Mouse (Mus musculus): Measurements from ENCODE around the gene Olfr1361. TPM values are rescaled to one million over a fixed set of nuclear protein-coding genes. Genes with fewer than 3 reads are reported as not detected.

The Olfr1361 gene
- not detected for polyA plus RNA-seq (2017; shearing (Covaris generic))

GRCm38 (mm10) chr13:21663286-21663685, at the start of gene Olfr1361:
Olfr1361 (minus strand) TSS chr13:21663386.

GRCm38 (mm10) chr13:21697811-21698210, 34.6 kb upstream of the Olfr1361 start, which contains the start of gene Olfr1359:
Olfr1359 (plus strand) TSS chr13:21698111.

GRCm38 (mm10) chr13:21677305-21677704, 14.1 kb upstream of the Olfr1361 start, which contains the start of gene Olfr1360:
Olfr1360 (minus strand) TSS chr13:21677405.

GRCm38 (mm10) chr13:21642418-21642817, 20.8 kb downstream of the Olfr1361 start, which contains the start of gene Olfr11:
Olfr11 (minus strand) TSS chr13:21642518.

GRCm38 (mm10) chr13:21613922-21614321, 49.3 kb downstream of the Olfr1361 start, which contains the start of gene Olfr1362:
Olfr1362 (minus strand) TSS chr13:21614022.

Other genes starting within 250 kb of the Olfr1361 start
- gene Pgbd1, start 222.3 kb downstream of the Olfr1361 start, polyA plus RNA-seq (2017; shearing (Covaris generic)) = 0.72 TPM
- gene Zscan26, start 209.7 kb downstream of the Olfr1361 start, polyA plus RNA-seq (2017; shearing (Covaris generic)) = 10.4 TPM
- not detected for gene Nkapl, start 194.9 kb downstream of the Olfr1361 start, polyA plus RNA-seq (2017; shearing (Covaris generic))
- not detected for gene Zkscan4, start 184.5 kb downstream of the Olfr1361 start, polyA plus RNA-seq (2017; shearing (Covaris generic))
- gene Gm10065, start 183.9 kb downstream of the Olfr1361 start, polyA plus RNA-seq (2017; shearing (Covaris generic)) = not detected
- not detected for gene AK157302, start 168.2 kb downstream of the Olfr1361 start, polyA plus RNA-seq (2017; shearing (Covaris generic))
- 14.1 TPM for gene Gm11273, start 162.0 kb downstream of the Olfr1361 start, polyA plus RNA-seq (2017; shearing (Covaris generic))
- 9.4 TPM for gene Zkscan8, start 132.3 kb downstream of the Olfr1361 start, polyA plus RNA-seq (2017; shearing (Covaris generic))
- not detected for gene Olfr1366, start 120.6 kb downstream of the Olfr1361 start, polyA plus RNA-seq (2017; shearing (Covaris generic))
- not detected for gene Olfr1535, start 103.5 kb downstream of the Olfr1361 start, polyA plus RNA-seq (2017; shearing (Covaris generic))
- gene Olfr1364, start 81.6 kb downstream of the Olfr1361 start, polyA plus RNA-seq (2017; shearing (Covaris generic)) = not detected
- not detected for gene Olfr1362, start 49.4 kb downstream of the Olfr1361 start, polyA plus RNA-seq (2017; shearing (Covaris generic))
- not detected for gene Olfr11, start 20.9 kb downstream of the Olfr1361 start, polyA plus RNA-seq (2017; shearing (Covaris generic))
- not detected for gene Olfr1360, start 14.0 kb upstream of the Olfr1361 start, polyA plus RNA-seq (2017; shearing (Covaris generic))
- gene Olfr1359, start 34.7 kb upstream of the Olfr1361 start, polyA plus RNA-seq (2017; shearing (Covaris generic)) = not detected
- gene Hist1h2bl, start 52.8 kb upstream of the Olfr1361 start, polyA plus RNA-seq (2017; shearing (Covaris generic)) = not detected
- gene Hist1h2ai, start 53.0 kb upstream of the Olfr1361 start, polyA plus RNA-seq (2017; shearing (Covaris generic)) = not detected
- not detected for gene Hist1h3h, start 54.3 kb upstream of the Olfr1361 start, polyA plus RNA-seq (2017; shearing (Covaris generic))
- gene Hist1h2bm, start 58.7 kb upstream of the Olfr1361 start, polyA plus RNA-seq (2017; shearing (Covaris generic)) = 0.72 TPM
- 0.42 TPM for gene Hist1h4j, start 71.7 kb upstream of the Olfr1361 start, polyA plus RNA-seq (2017; shearing (Covaris generic))
- gene Hist1h4k, start 87.1 kb upstream of the Olfr1361 start, polyA plus RNA-seq (2017; shearing (Covaris generic)) = 15.6 TPM
- gene Hist1h2ak, start 90.4 kb upstream of the Olfr1361 start, polyA plus RNA-seq (2017; shearing (Covaris generic)) = 2.0 TPM
- 2.6 TPM for gene Hist1h2bn, start 90.7 kb upstream of the Olfr1361 start, polyA plus RNA-seq (2017; shearing (Covaris generic))
- 10.2 TPM for gene Hist1h1b, start 117.2 kb upstream of the Olfr1361 start, polyA plus RNA-seq (2017; shearing (Covaris generic))
- gene Hist1h3i, start 120.0 kb upstream of the Olfr1361 start, polyA plus RNA-seq (2017; shearing (Covaris generic)) = not detected
- gene Hist1h2an, start 123.8 kb upstream of the Olfr1361 start, polyA plus RNA-seq (2017; shearing (Covaris generic)) = not detected
- gene Hist1h2bp, start 124.1 kb upstream of the Olfr1361 start, polyA plus RNA-seq (2017; shearing (Covaris generic)) = 1.8 TPM
- gene Hist1h2bq, start 146.8 kb upstream of the Olfr1361 start, polyA plus RNA-seq (2017; shearing (Covaris generic)) = 9.2 TPM
- not detected for gene Hist1h2ao, start 147.1 kb upstream of the Olfr1361 start, polyA plus RNA-seq (2017; shearing (Covaris generic))
- gene Hist1h4m, start 148.4 kb upstream of the Olfr1361 start, polyA plus RNA-seq (2017; shearing (Covaris generic)) = 32.8 TPM
- gene Hist1h4n, start 168.8 kb upstream of the Olfr1361 start, polyA plus RNA-seq (2017; shearing (Covaris generic)) = 20.2 TPM
- 122 TPM for gene Hist1h2ap, start 170.1 kb upstream of the Olfr1361 start, polyA plus RNA-seq (2017; shearing (Covaris generic))
- 8.9 TPM for gene Hist1h2br, start 170.4 kb upstream of the Olfr1361 start, polyA plus RNA-seq (2017; shearing (Covaris generic))

Data from activated CD4-positive, CD25-positive, alpha-beta regulatory T cell, adult 9 weeks (primary cell).